Mouse (Mus musculus) liver, adult 2 months (tissue): ENCODE data around the gene Pomgnt1.

Experiments used
- CTCF ChIP-seq: fragments of 200-500 bp; IDR thresholded peaks from 2 replicates; pipeline ENCODE4 v1.5.1; 2011; ENCODE audit warnings: low read depth, low read length, control low read depth
- POLR2A ChIP-seq: fragments of 200-500 bp; IDR thresholded peaks from 2 replicates; pipeline ENCODE4 v1.6.1; 2011; ENCODE audit warnings: low read length, control low read depth; ENCODE audit not compliant: insufficient read depth; ENCODE audit errors: extremely low read depth

- TF ChIP-seq POLR2A (no peak), CTCF (no peak)
These were observed 37.1 kb downstream of the Pomgnt1 start for GRCm38 (mm10) chr4:116160769-116161168.
